13 mouse cellular contexts compared by ENCODE assay signal in genomic region chr11:80575794-80576193, GRCm38 (mm10).
"Had no signal": no experiment of that assay in that cellular context is flagged by ENCODE, and none has a peak within 500 bp of the region (broad histone marks: within the 10 kb centered on the region; RNA-seq: fewer than 3 reads in every experiment).

No protein-coding gene starts in this region.

- DNase-seq: kidney, adult 8-10 months; kidney, postnatal 36 days; layer of hippocampus, adult 9-11 months; layer of hippocampus, postnatal 36 days; lung, embryonic 14.5 days; lung, postnatal 10 days; lung, postnatal 4 days; thymus, adult 18-20 months; thymus, postnatal 14 days had no signal

- H3K4me2 ChIP-seq: limb, embryonic 15.5 days; liver, embryonic 12.5 days; lung, embryonic 14.5 days had no signal

- H3K4me1 ChIP-seq: liver, embryonic 12.5 days had no signal

- H3K27me3 ChIP-seq: limb, embryonic 15.5 days had no signal

- H3K4me3 ChIP-seq: limb, embryonic 15.5 days; liver, embryonic 12.5 days had no signal

- H3K9ac ChIP-seq: limb, embryonic 15.5 days; liver, embryonic 12.5 days; lung, embryonic 14.5 days had no signal

- H3K9me3 ChIP-seq: limb, embryonic 15.5 days; liver, embryonic 12.5 days had no signal

- H3K27ac ChIP-seq: kidney, postnatal 0 days; limb, embryonic 15.5 days; liver, embryonic 12.5 days had no signal

- H3K36me3 ChIP-seq: limb, embryonic 15.5 days; liver, embryonic 12.5 days had no signal

- ATAC-seq: intestine, embryonic 16.5 days; liver, embryonic 12.5 days had no signal
